Mouse (Mus musculus): ENCODE results near the gene Tex44. TPM values are rescaled to one million over a fixed set of nuclear protein-coding genes. Genes with fewer than 3 reads are reported as not detected.

Gene Tex44
- polyA plus RNA-seq, 1 experiment = 0.74 TPM

DNA sequence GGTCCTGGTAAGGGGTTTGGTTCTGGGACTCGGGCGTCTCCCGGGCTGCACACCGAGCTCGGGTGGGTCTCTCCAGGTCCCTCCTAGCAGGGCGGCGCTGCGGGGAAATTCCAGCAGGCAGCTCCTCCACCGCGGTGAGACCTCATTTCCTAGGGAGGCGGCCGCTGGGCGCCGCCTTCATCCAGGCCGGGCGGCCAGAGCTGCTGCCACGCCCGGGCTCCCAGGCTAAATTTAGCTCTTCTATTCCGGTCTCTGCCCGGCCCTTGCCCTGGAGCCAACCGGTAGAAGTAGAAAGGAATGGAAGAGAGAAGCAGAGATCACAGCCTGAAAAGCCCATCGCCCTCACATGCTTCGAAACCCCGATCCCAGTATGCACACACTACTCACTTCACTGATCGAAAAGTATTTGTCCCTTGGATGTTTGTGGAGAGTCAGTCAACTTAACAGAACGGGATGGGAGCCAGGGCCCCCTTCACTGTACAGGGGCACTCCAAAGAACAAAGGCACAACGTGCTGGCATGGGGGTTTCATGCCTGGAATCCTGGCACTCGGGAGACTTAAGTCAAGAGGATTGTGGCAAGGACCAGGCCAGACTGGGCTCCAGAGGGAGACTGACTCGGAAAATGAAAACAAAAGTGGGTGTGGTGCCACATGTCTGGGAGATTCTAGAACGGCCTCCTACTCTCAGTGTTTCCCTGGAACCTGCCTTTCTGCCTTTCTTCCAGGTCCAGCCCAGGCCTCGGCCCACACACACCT, 46.2 kb downstream of the Tex44 start:
- Histone ChIP-seq H3K36me3 (ENCODE audit: control insufficient read depth, insufficient read depth, low read length) (no peaks in the 10 kb centered on the region), H3K4me3 (ENCODE audit: control insufficient read depth, insufficient read depth, low read length) (no peak overlapping the region), H3K27me3 (ENCODE audit: control insufficient read depth, insufficient read depth, low read length) (no peaks in the 10 kb centered on the region), H3K4me1 (replicated peaks; ENCODE audit: control insufficient read depth, insufficient read depth, low read length) (peaks cover 11% of the 10 kb centered on the region), H3K27ac (ENCODE audit: control insufficient read depth, insufficient read depth, low read length) (peak overlapping the region; percentile 26; the same call in 1 of the 2 replicates)
- TF ChIP-seq POLR2A (IDR thresholded peaks at IDR 0.05; ENCODE audit: control insufficient read depth, extremely low read depth, insufficient read depth, low read length, poor library complexity) (no peak), CTCF (IDR thresholded peaks at IDR 0.05; ENCODE audit: borderline replicate concordance, control insufficient read depth, extremely low read depth, insufficient read depth, low read length, poor library complexity) (no peak)
- WGBS = 26% methylated on average over 31 of the region's 31 CpGs
- peak; percentile 28 for DNase-seq

DNA sequence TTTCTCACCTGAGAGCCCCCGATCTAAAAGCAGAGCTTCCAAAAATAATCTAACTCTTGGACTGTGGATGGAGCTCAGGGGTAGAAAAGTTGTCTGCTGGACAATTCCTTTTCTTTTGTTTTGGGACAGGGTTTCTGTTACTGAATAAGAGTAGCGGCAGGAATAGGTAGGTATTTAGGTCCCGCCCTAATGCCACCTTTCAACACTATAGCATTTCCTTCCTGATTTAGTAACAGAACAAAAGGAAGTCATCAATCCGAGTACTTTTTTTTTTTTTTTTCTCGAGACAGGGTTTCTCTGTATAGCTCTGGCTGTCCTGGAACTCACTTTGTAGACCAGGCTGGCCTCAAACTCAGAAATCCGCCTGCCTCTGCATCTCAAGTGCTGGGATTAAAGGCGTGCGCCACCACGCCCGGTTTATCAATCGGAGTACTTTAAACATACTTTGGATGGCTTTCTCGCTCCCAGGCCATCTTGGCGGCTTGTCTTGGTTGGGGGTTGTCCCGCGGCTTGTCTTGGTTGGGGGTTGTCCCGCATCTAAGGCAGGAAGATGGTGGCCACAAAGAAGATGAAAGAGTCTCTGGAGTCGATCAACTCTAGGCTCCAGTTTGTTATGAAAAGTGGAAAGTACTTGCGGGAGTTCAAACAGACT, 47.1 kb downstream of the Tex44 start:
- H3K4me3 ChIP-seq (ENCODE audit: control insufficient read depth, insufficient read depth, low read length) = no peak overlapping the region
- WGBS = 77% methylated on average over 18 of the region's 18 CpGs
- peaks cover 11% of the 10 kb centered on the region for H3K4me1 ChIP-seq (replicated peaks; ENCODE audit: control insufficient read depth, insufficient read depth, low read length)
- no peaks in the 10 kb centered on the region for H3K36me3 ChIP-seq (ENCODE audit: control insufficient read depth, insufficient read depth, low read length)
- H3K27ac ChIP-seq (ENCODE audit: control insufficient read depth, insufficient read depth, low read length) = no peak overlapping the region
- DNase-seq = no peak
- TF ChIP-seq CTCF (IDR thresholded peaks at IDR 0.05; ENCODE audit: borderline replicate concordance, control insufficient read depth, extremely low read depth, insufficient read depth, low read length, poor library complexity) (no peak), POLR2A (IDR thresholded peaks at IDR 0.05; ENCODE audit: control insufficient read depth, extremely low read depth, insufficient read depth, low read length, poor library complexity) (no peak)
- no peaks in the 10 kb centered on the region for H3K27me3 ChIP-seq (ENCODE audit: control insufficient read depth, insufficient read depth, low read length)

Other genes with a start within 250 kb of the Tex44 start
- gene B3gnt7, start 123.5 kb upstream of the Tex44 start, polyA plus RNA-seq (2012; rRNA removed) = 1.4 and 1.5 TPM in 2 replicates
- gene Ncl, start 66.9 kb upstream of the Tex44 start, polyA plus RNA-seq (2012; rRNA removed) = 17.0 and 21.5 TPM in 2 replicates
- 0.44 and 0.64 TPM in 2 replicates for gene Nmur1, start 101 bp upstream of the Tex44 start, polyA plus RNA-seq (2012; rRNA removed)
- 2,341 and 3,054 TPM in 2 replicates for gene Ptma, start 100.4 kb downstream of the Tex44 start, polyA plus RNA-seq (2012; rRNA removed)
- gene Pde6d, start 156.3 kb downstream of the Tex44 start, polyA plus RNA-seq (2012; rRNA removed) = 19.9 and 23.4 TPM in 2 replicates
- 61.2 and 67.6 TPM in 2 replicates for gene Cops7b, start 156.6 kb downstream of the Tex44 start, polyA plus RNA-seq (2012; rRNA removed)
- 0.89 and 1.2 TPM in 2 replicates for gene Nppc, start 244.2 kb downstream of the Tex44 start, polyA plus RNA-seq (2012; rRNA removed)

Data from thymus, adult 2 months (tissue).